Mouse (Mus musculus) kidney, embryonic 14.5 days (tissue): ENCODE data around the gene Cldn15. TPM values are rescaled to one million over a fixed set of nuclear protein-coding genes. Genes with fewer than 3 reads are reported as not detected.
A peak's percentile ranks its signal among the peaks of the same experiment; 100 is the strongest.

Experiments used
- ATAC-seq: fragments of 200-750 bp; cut with Nextera tagmentation; 2 replicates; pipeline ENCODE4 v1.8.0; 2017; ENCODE audit warnings: moderate number of reproducible peaks, mild to moderate bottlenecking, moderate TSS enrichment, moderate library complexity; ENCODE audit not compliant: low FRiP score, low TSS enrichment
- H3K27ac ChIP-seq: fragments of 300-500 bp; sonication (generic); 2 replicates; pipeline ENCODE4 v1.5.1; 2014; ENCODE audit warnings: low read depth, mild to moderate bottlenecking, low read length, moderate library complexity, mixed read lengths
- H3K27me3 ChIP-seq: fragments of 300-500 bp; sonication (generic); 2 replicates; pipeline ENCODE4 v1.6.1; 2014; ENCODE audit warnings: mild to moderate bottlenecking, low read length; ENCODE audit not compliant: control insufficient read depth, insufficient read depth
- H3K36me3 ChIP-seq: fragments of 300-500 bp; sonication (generic); 2 replicates; pipeline ENCODE4 v1.6.1; 2014; ENCODE audit warnings: low read length, mixed read lengths; ENCODE audit not compliant: control insufficient read depth, insufficient read depth
- H3K4me1 ChIP-seq: fragments of 300-500 bp; sonication (generic); 2 replicates; pipeline ENCODE4 v1.6.1; 2014; ENCODE audit warnings: low read length, mixed read lengths; ENCODE audit not compliant: control insufficient read depth, insufficient read depth
- H3K4me2 ChIP-seq: fragments of 300-500 bp; sonication (generic); replicated peaks from 2 replicates; pipeline ENCODE4 v1.6.1; 2014; ENCODE audit warnings: low read depth, mild to moderate bottlenecking, low read length
- H3K4me3 ChIP-seq: fragments of 300-500 bp; sonication (generic); 2 replicates; pipeline ENCODE4 v1.5.1; 2014; ENCODE audit warnings: mild to moderate bottlenecking, low read length
- H3K9ac ChIP-seq: fragments of 300-500 bp; sonication (generic); 2 replicates; pipeline ENCODE4 v1.6.1; 2014; ENCODE audit warnings: low read depth, mild to moderate bottlenecking, low read length, moderate library complexity
- H3K9me3 ChIP-seq: fragments of 300-500 bp; sonication (generic); 2 replicates; pipeline ENCODE4 v1.6.1; 2016; ENCODE audit warnings: low read length; ENCODE audit not compliant: control insufficient read depth
- WGBS: fragments of 180-500 bp; shearing (Covaris S2); extraction: QIAGEN DNeasy Blood & Tissue Kit; methylation state at CpG from one replicate; pipeline ENCODE4 v1.1.7; 2014; 5-methylcytosine and 5-hydroxymethylcytosine counted together
- microRNA counts: library from miRNA; unstranded; fragments of <30 nt; microRNA quantifications from one replicate; lab custom pipeline; 2017
- microRNA-seq: library from miRNA; unstranded; fragments of <30 nt; microRNA quantifications from one replicate; pipeline ENCODE4, GENCODE M21; 2016
- polyA plus RNA-seq: library from polyadenylated mRNA; unstranded; fragments of >200 nt; fragmentation: Nextera tagmentation; extraction: Ambion mirVana; gene quantifications from 2 replicates; pipeline ENCODE4 v1.2.1, GENCODE M21; 2014

Cldn15 gene
- polyA plus RNA-seq, 1 experiment from 2014 or later, result 1.7 TPM

DNA sequence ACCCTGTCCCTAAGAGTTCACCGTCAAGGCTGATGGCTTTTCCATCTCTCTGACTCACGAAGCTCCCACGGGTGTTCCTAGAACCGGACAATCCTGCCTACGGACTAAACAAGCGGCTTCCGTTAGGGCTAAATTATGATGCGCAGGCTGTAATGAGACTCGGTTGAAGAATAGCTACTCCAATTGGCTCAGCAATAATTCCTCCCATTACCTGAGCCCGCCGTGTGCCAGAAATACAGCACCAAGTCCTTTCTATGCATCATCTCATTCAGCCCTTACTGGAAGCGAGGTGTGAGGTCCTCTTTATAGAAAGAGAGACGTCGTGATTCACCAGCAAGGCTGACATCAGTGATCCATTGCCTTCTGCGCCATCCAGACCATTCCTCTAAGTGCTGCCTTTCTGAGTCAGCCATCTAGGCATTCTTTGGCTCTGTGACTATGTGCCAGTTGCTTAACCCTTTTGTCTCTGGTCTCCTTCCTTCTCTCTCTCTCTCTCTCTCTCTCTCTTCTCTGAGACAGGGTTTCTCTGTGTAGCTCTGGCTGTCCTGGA, 46.1 kb downstream of the Cldn15 start:
- Histone ChIP-seq H3K36me3 (no peaks in the 10 kb centered on the region), H3K4me2 (no peak overlapping the region), H3K4me3 (no peak overlapping the region), H3K9me3 (0 out of 2 replicates have a peak, but pooled peaks cover 2% of the 10 kb centered on the region), H3K4me1 (no peaks in the 10 kb centered on the region), H3K9ac (no peak overlapping the region), H3K27me3 (no peaks in the 10 kb centered on the region), H3K27ac (no peak overlapping the region)
- ATAC-seq, result no peak
- 72% methylated on average over 15 of the region's 15 CpGs for WGBS

GRCm38 (mm10) chr5:137015913-137016312, 49.5 kb downstream of the Cldn15 start:
- no peak overlapping the region for H3K9ac ChIP-seq
- no peaks in the 10 kb centered on the region for H3K4me1 ChIP-seq
- H3K4me3 ChIP-seq, result no peak overlapping the region
- no peak overlapping the region for H3K27ac ChIP-seq
- H3K36me3 ChIP-seq, result no peaks in the 10 kb centered on the region
- 0 out of 2 replicates have a peak, but pooled peaks cover 2% of the 10 kb centered on the region for H3K9me3 ChIP-seq
- no peak for ATAC-seq
- 96% methylated on average over 3 of the region's 3 CpGs for WGBS
- no peak overlapping the region for H3K4me2 ChIP-seq
- no peaks in the 10 kb centered on the region for H3K27me3 ChIP-seq

DNA sequence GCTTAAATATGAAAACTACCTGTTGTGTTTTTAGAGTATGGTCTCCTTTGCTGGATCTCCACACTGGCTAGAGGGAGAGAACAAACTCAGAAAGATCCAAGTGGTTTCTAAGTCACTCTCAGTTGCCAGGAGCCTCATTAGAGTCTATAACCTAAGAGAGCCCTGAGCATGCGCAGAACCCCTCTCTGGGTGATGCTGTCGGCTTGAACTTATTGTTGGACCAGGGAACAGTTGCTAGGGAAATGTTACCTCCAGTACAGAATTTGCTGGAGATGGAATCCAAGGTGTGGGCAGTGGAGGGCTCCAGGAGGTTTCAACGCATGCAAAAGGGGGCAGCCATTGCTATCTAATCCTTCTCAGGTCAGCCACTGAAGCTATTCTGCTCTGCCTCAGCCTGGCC, 57.9 kb downstream of the Cldn15 start:
- Histone ChIP-seq H3K4me2 (no peak overlapping the region), H3K9ac (no peak overlapping the region), H3K27me3 (peaks cover 42% of the 10 kb centered on the region), H3K4me3 (no peak overlapping the region), H3K27ac (no peak overlapping the region), H3K36me3 (no peaks in the 10 kb centered on the region), H3K9me3 (no peaks in the 10 kb centered on the region), H3K4me1 (peaks cover 9% of the 10 kb centered on the region)
- ATAC-seq, result no peak
- WGBS, result 43% methylated on average over 3 of the region's 3 CpGs

GRCm38 (mm10) chr5:137025132-137025531, 58.7 kb downstream of the Cldn15 start:
- no peak overlapping the region for H3K9ac ChIP-seq
- WGBS, result 1% methylated on average over 22 of the region's 23 CpGs
- no peak overlapping the region for H3K4me3 ChIP-seq
- H3K27me3 ChIP-seq, result peaks cover 48% of the 10 kb centered on the region
- no peak for ATAC-seq
- no peak overlapping the region for H3K27ac ChIP-seq
- no peaks in the 10 kb centered on the region for H3K36me3 ChIP-seq
- no peaks in the 10 kb centered on the region for H3K9me3 ChIP-seq
- peaks cover 16% of the 10 kb centered on the region for H3K4me1 ChIP-seq
- H3K4me2 ChIP-seq, result peak overlapping the region; percentile 12; the same call in 1 of the 2 replicates

MicroRNAs within 50 kb of the gene (microRNA counts, 519-probe panel; counts per million panel counts)
- not detected for microRNA mmu-miR-702 (lab: Ali Mortazavi, UCI)

Small RNAs within 50 kb of the gene (microRNA-seq; reads per million reads assigned to microRNA genes)
- gene Mir702, result 34.7 reads per million, percentile 42 among the genes with 10 or more reads in this experiment

Other genes with a start within 250 kb of the Cldn15 start
- gene Col26a1, start 83.4 kb upstream of the Cldn15 start, polyA plus RNA-seq, result 37.5 and 44.0 TPM in 2 replicates
- 85.0 and 86.7 TPM in 2 replicates for gene Ift22, start 58.5 kb upstream of the Cldn15 start, polyA plus RNA-seq
- 333 and 398 TPM in 2 replicates for gene Fis1, start 13.3 kb upstream of the Cldn15 start, polyA plus RNA-seq
- 28.5 and 41.4 TPM in 2 replicates for gene Plod3, start 20.4 kb downstream of the Cldn15 start, polyA plus RNA-seq
- gene Znhit1, start 21.4 kb downstream of the Cldn15 start, polyA plus RNA-seq, result 80.6 and 93.2 TPM in 2 replicates
- gene Vgf, start 59.8 kb downstream of the Cldn15 start, polyA plus RNA-seq, result 0.16 and 0.36 TPM in 2 replicates
- gene Ap1s1, start 79.5 kb downstream of the Cldn15 start, polyA plus RNA-seq, result 145 and 152 TPM in 2 replicates
- 0.26 and 0.32 TPM in 2 replicates for gene Serpine1, start 105.7 kb downstream of the Cldn15 start, polyA plus RNA-seq
- gene Trim56, start 149.6 kb downstream of the Cldn15 start, polyA plus RNA-seq, result 9.7 TPM in 2 replicates
- gene Muc3, start 182.7 kb downstream of the Cldn15 start, polyA plus RNA-seq, result not detected in 2 replicates
- 0.11 and 0.13 TPM in 2 replicates for gene Muc3a, start 245.8 kb downstream of the Cldn15 start, polyA plus RNA-seq